Mouse (Mus musculus) G1E-ER4 (cell line): ENCODE results near the gene Vmn2r38. TPM values are rescaled to one million over a fixed set of nuclear protein-coding genes. Genes with fewer than 3 reads are reported as not detected.
"Not testable (repeated sequence)": the region's sequence is repeated elsewhere in the genome, so short reads cannot be mapped to it uniquely, and the experiment has no call there.

Source experiments
- GATA1 ChIP-seq: IDR thresholded peaks from one replicate; pipeline ENCODE4 v1.8.0; 2012; ENCODE audit warnings: low read length, inconsistent platforms
- polyA plus RNA-seq: library from polyadenylated mRNA; stranded (reverse); fragments of >175 nt; gene quantifications from 2 replicates; pipeline ENCODE4 v1.2.3, GENCODE M21; 2012

Gene Vmn2r38
- polyA plus RNA-seq, result not detected in 2 replicates

DNA sequence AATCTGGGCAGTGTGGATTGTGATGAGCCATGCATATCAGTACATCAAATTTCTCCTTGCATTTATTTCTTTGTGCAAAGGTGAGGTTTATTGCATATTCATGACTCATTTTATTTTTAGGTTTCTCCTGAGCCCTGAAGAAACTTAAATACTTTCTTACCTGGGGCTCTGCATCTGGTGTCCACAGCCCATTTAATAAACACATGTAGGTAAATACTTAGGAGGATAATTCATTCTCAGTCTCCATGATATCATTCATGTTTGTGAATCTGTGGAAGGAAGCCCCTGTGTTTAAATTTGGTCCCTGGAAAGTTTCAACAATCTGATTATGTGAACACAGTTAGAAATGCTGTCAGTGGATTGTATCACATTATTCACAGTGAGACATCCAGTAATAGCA lies at the start of gene Vmn2r38:
Gene Vmn2r38, minus strand, starts transcription at position 101 of the 400 bp plus-strand sequence.
- not testable (repeated sequence) for TF ChIP-seq GATA1

GRCm38 (mm10) chr7:9030698-9031097 lies 67.0 kb downstream of the Vmn2r38 start, which contains the start of gene Vmn2r39:
Gene Vmn2r39, minus strand, starts transcription at chr7:9030798.
- not testable (repeated sequence) for TF ChIP-seq GATA1

Other genes with a start within 250 kb of the Vmn2r38 start
- not detected in 2 replicates for gene Vmn2r40, start 166.4 kb downstream of the Vmn2r38 start, polyA plus RNA-seq
- gene Vmn2r39, start 67.1 kb downstream of the Vmn2r38 start, polyA plus RNA-seq, result not detected in 2 replicates
- gene Vmn2r37, start 125.8 kb upstream of the Vmn2r38 start, polyA plus RNA-seq, result not detected in 2 replicates